Mouse (Mus musculus) embryonic facial prominence, embryonic 15.5 days (tissue): Measurements from ENCODE around the gene Grid1. TPM values are rescaled to one million over a fixed set of nuclear protein-coding genes. Genes with fewer than 3 reads are reported as not detected.

Experiments
- ATAC-seq: fragments of 200-750 bp; cut with Nextera tagmentation; 2 replicates; pipeline ENCODE4 v1.8.0; 2017; ENCODE audit warnings: low read depth, moderate TSS enrichment; ENCODE audit not compliant: insufficient number of reproducible peaks, low FRiP score, low TSS enrichment
- H3K27ac ChIP-seq: fragments of 300-500 bp; sonication (generic); replicated peaks from 2 replicates; pipeline ENCODE4 v1.5.1; 2015; ENCODE audit warnings: mild to moderate bottlenecking, inconsistent platforms
- H3K27me3 ChIP-seq: fragments of 300-500 bp; sonication (generic); 2 replicates; pipeline ENCODE4 v1.6.1; 2015; ENCODE audit warnings: inconsistent platforms
- H3K36me3 ChIP-seq: fragments of 300-500 bp; sonication (generic); 2 replicates; pipeline ENCODE4 v1.6.1; 2015; ENCODE audit warnings: mild to moderate bottlenecking, inconsistent platforms
- H3K4me1 ChIP-seq: fragments of 300-500 bp; sonication (generic); 2 replicates; pipeline ENCODE4 v1.6.1; 2015; ENCODE audit warnings: inconsistent platforms
- H3K4me2 ChIP-seq: fragments of 300-500 bp; sonication (generic); replicated peaks from 2 replicates; pipeline ENCODE4 v1.6.1; 2015; ENCODE audit warnings: mild to moderate bottlenecking, inconsistent platforms
- H3K4me3 ChIP-seq: fragments of 300-500 bp; sonication (generic); replicated peaks from 2 replicates; pipeline ENCODE4 v1.5.1; 2015; ENCODE audit warnings: mild to moderate bottlenecking, inconsistent platforms
- H3K9ac ChIP-seq: fragments of 300-500 bp; sonication (generic); 2 replicates; pipeline ENCODE4 v1.6.1; 2015; ENCODE audit warnings: inconsistent platforms
- H3K9me3 ChIP-seq: fragments of 300-500 bp; sonication (generic); replicated peaks from 2 replicates; pipeline ENCODE4 v1.6.1; 2016; ENCODE audit warnings: inconsistent platforms
- WGBS: fragments of 180-500 bp; shearing (Covaris S2); methylation state at CpG from one replicate; pipeline ENCODE4 v1.1.7; 2015; 5-methylcytosine and 5-hydroxymethylcytosine counted together
- polyA plus RNA-seq: library from polyadenylated mRNA; unstranded; fragments of >200 nt; fragmentation: Nextera tagmentation; extraction: Ambion mirVana; gene quantifications from 2 replicates; pipeline ENCODE4 v1.2.1, GENCODE M21; 2015

The Grid1 gene
- polyA plus RNA-seq, 1 experiment from 2014 or later, result 1.4 TPM

GRCm38 (mm10) chr14:35159296-35159695, 339.4 kb downstream of the Grid1 start:
- H3K4me2 ChIP-seq, result no peak overlapping the region
- no peak overlapping the region for H3K9ac ChIP-seq
- H3K36me3 ChIP-seq, result no peaks in the 10 kb centered on the region
- H3K4me3 ChIP-seq, result no peak overlapping the region
- 86% methylated on average over 2 of the region's 2 CpGs for WGBS
- no peaks in the 10 kb centered on the region for H3K4me1 ChIP-seq
- H3K27me3 ChIP-seq, result no peaks in the 10 kb centered on the region
- ATAC-seq, result no peak; the same call in 1 of the 2 replicates
- H3K27ac ChIP-seq, result no peak overlapping the region
- H3K9me3 ChIP-seq, result no peaks in the 10 kb centered on the region

- Histone ChIP-seq H3K9ac (no peak overlapping the region), H3K27me3 (no peaks in the 10 kb centered on the region), H3K9me3 (no peaks in the 10 kb centered on the region), H3K4me1 (no peaks in the 10 kb centered on the region), H3K27ac (no peak overlapping the region), H3K4me2 (no peak overlapping the region), H3K36me3 (no peaks in the 10 kb centered on the region), H3K4me3 (no peak overlapping the region)
- ATAC-seq, result no peak
- WGBS, result 81% methylated on average over 2 of the region's 2 CpGs
These were observed 347.5 kb downstream of the Grid1 start for GRCm38 (mm10) chr14:35167451-35167850.

GRCm38 (mm10) chr14:35173861-35174260, 354.0 kb downstream of the Grid1 start:
- Histone ChIP-seq H3K9ac (no peak overlapping the region), H3K4me2 (no peak overlapping the region), H3K36me3 (no peaks in the 10 kb centered on the region), H3K27me3 (no peaks in the 10 kb centered on the region), H3K4me1 (no peaks in the 10 kb centered on the region), H3K27ac (no peak overlapping the region), H3K9me3 (no peaks in the 10 kb centered on the region), H3K4me3 (no peak overlapping the region)
- ATAC-seq, result no peak
- 79% methylated on average over 1 of the region's 1 CpGs for WGBS

GRCm38 (mm10) chr14:35176021-35176420, 356.1 kb downstream of the Grid1 start:
- Histone ChIP-seq H3K9me3 (no peaks in the 10 kb centered on the region), H3K27ac (no peak overlapping the region), H3K4me1 (no peaks in the 10 kb centered on the region), H3K4me3 (no peak overlapping the region), H3K9ac (no peak overlapping the region), H3K27me3 (no peaks in the 10 kb centered on the region), H3K36me3 (no peaks in the 10 kb centered on the region), H3K4me2 (no peak overlapping the region)
- 89% methylated on average over 3 of the region's 3 CpGs for WGBS
- no peak for ATAC-seq

- Histone ChIP-seq H3K27me3 (no peaks in the 10 kb centered on the region), H3K9me3 (no peaks in the 10 kb centered on the region), H3K27ac (no peak overlapping the region), H3K36me3 (no peaks in the 10 kb centered on the region), H3K4me2 (no peak overlapping the region), H3K9ac (no peak overlapping the region), H3K4me3 (no peak overlapping the region), H3K4me1 (no peaks in the 10 kb centered on the region)
- ATAC-seq, result no peak
These were observed 359.2 kb downstream of the Grid1 start for GRCm38 (mm10) chr14:35179076-35179475.

- ATAC-seq, result no peak
These were observed 365.5 kb downstream of the Grid1 start for GRCm38 (mm10) chr14:35185399-35185798.

GRCm38 (mm10) chr14:35192256-35192655, 372.3 kb downstream of the Grid1 start:
- Histone ChIP-seq H3K27ac (no peak overlapping the region), H3K9ac (no peak overlapping the region), H3K4me2 (no peak overlapping the region), H3K9me3 (no peaks in the 10 kb centered on the region), H3K4me3 (no peak overlapping the region), H3K27me3 (no peaks in the 10 kb centered on the region), H3K36me3 (no peaks in the 10 kb centered on the region), H3K4me1 (no peaks in the 10 kb centered on the region)
- WGBS, result 81% methylated on average over 6 of the region's 6 CpGs
- ATAC-seq, result 0 out of 2 replicates have a peak, but pooled peaks have one; percentile 29

More at GRCm38 (mm10) chr14:35185399-35185798, 365.5 kb downstream of the Grid1 start:
- H3K4me3 ChIP-seq, result no peak overlapping the region
- H3K9ac ChIP-seq, result no peak overlapping the region
- no peak overlapping the region for H3K4me2 ChIP-seq
- 75% methylated on average over 1 of the region's 1 CpGs for WGBS
- no peak overlapping the region for H3K27ac ChIP-seq
- no peaks in the 10 kb centered on the region for H3K27me3 ChIP-seq
- H3K36me3 ChIP-seq, result no peaks in the 10 kb centered on the region
- H3K9me3 ChIP-seq, result no peaks in the 10 kb centered on the region
- no peaks in the 10 kb centered on the region for H3K4me1 ChIP-seq

- no peak for ATAC-seq
- Histone ChIP-seq H3K4me2 (no peak overlapping the region), H3K27me3 (no peaks in the 10 kb centered on the region), H3K4me3 (no peak overlapping the region), H3K9me3 (no peaks in the 10 kb centered on the region), H3K4me1 (no peaks in the 10 kb centered on the region), H3K9ac (no peak overlapping the region), H3K27ac (no peak overlapping the region), H3K36me3 (no peaks in the 10 kb centered on the region)
- 76% methylated on average over 3 of the region's 3 CpGs for WGBS
These were observed 377.5 kb downstream of the Grid1 start for GRCm38 (mm10) chr14:35197371-35197770.

GRCm38 (mm10) chr14:35198447-35198846, 378.5 kb downstream of the Grid1 start:
- H3K4me3 ChIP-seq, result no peak overlapping the region
- 74% methylated on average over 4 of the region's 4 CpGs for WGBS
- H3K27me3 ChIP-seq, result no peaks in the 10 kb centered on the region
- no peak overlapping the region for H3K27ac ChIP-seq
- H3K9me3 ChIP-seq, result no peaks in the 10 kb centered on the region
- no peaks in the 10 kb centered on the region for H3K36me3 ChIP-seq
- H3K4me2 ChIP-seq, result no peak overlapping the region
- H3K4me1 ChIP-seq, result no peaks in the 10 kb centered on the region
- H3K9ac ChIP-seq, result no peak overlapping the region
- no peak for ATAC-seq

GRCm38 (mm10) chr14:35198899-35199298, 379.0 kb downstream of the Grid1 start:
- no peak overlapping the region for H3K4me2 ChIP-seq
- no peak overlapping the region for H3K4me3 ChIP-seq
- H3K9ac ChIP-seq, result no peak overlapping the region
- no peaks in the 10 kb centered on the region for H3K4me1 ChIP-seq
- no peaks in the 10 kb centered on the region for H3K36me3 ChIP-seq
- H3K27me3 ChIP-seq, result no peaks in the 10 kb centered on the region
- ATAC-seq, result no peak
- no peak overlapping the region for H3K27ac ChIP-seq
- WGBS, result 54% methylated on average over 6 of the region's 6 CpGs
- no peaks in the 10 kb centered on the region for H3K9me3 ChIP-seq

GRCm38 (mm10) chr14:35209444-35209843, 389.5 kb downstream of the Grid1 start:
- no peak for ATAC-seq
- H3K27ac ChIP-seq, result no peak overlapping the region
- H3K9ac ChIP-seq, result no peak overlapping the region
- no peak overlapping the region for H3K4me2 ChIP-seq
- WGBS, result 54% methylated on average over 6 of the region's 6 CpGs
- H3K27me3 ChIP-seq, result no peaks in the 10 kb centered on the region
- no peak overlapping the region for H3K4me3 ChIP-seq
- H3K9me3 ChIP-seq, result no peaks in the 10 kb centered on the region
- no peaks in the 10 kb centered on the region for H3K4me1 ChIP-seq
- H3K36me3 ChIP-seq, result no peaks in the 10 kb centered on the region

GRCm38 (mm10) chr14:35219021-35219420, 399.1 kb downstream of the Grid1 start:
- Histone ChIP-seq H3K9me3 (no peaks in the 10 kb centered on the region), H3K4me1 (no peaks in the 10 kb centered on the region), H3K4me2 (no peak overlapping the region), H3K27me3 (no peaks in the 10 kb centered on the region), H3K9ac (no peak overlapping the region), H3K36me3 (no peaks in the 10 kb centered on the region), H3K27ac (no peak overlapping the region), H3K4me3 (no peak overlapping the region)
- no peak for ATAC-seq
- 90% methylated on average over 4 of the region's 4 CpGs for WGBS
